Mouse (Mus musculus): ENCODE measurements around the gene Ifnl2. TPM values are rescaled to one million over a fixed set of nuclear protein-coding genes. Genes with fewer than 3 reads are reported as not detected.
"Not testable (repeated sequence)": the region's sequence is repeated elsewhere in the genome, so short reads cannot be mapped to it uniquely, and the experiment has no call there.

Ifnl2 gene
- polyA plus RNA-seq, 1 experiment from 2014 or later = not detected

DNA sequence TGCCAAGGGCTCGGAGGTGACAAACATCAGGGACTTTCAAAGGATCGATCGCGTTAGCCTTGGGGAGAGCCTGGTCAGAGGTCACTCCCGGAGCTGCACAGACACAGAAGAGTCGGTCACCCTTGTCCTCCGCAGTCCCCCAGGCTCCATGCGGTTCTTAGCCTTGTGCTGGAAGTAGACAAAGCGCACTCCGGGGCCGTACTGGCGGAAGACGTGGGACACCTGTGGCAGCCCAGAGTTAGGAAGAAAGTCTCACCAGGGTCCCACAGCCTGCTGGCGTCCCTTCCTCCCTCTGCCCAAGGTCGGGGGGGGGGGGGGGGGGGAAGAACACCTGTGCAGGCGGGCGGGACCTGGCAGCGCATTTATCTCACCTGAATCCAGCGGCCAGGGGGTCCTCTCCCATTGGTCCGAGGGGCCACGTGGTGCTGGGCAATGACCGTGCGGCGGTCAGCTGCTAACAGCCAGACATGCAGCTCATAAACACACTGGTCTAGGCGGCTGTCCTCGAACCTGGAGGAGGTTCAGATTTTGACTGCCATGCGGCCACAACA is 33.9 kb upstream of the Ifnl2 start:
- Histone ChIP-seq H3K4me3 (peak overlapping the region; percentile 24), H3K27ac (ENCODE audit: poor library complexity, severe bottlenecking) (no peak overlapping the region), H3K27me3 (replicated peaks) (peaks cover 64% of the 10 kb centered on the region), H3K9ac (peak overlapping the region; percentile 28; the same call in 1 of the 2 replicates), H3K9me3 (replicated peaks) (no peaks in the 10 kb centered on the region), H3K4me1 (replicated peaks) (peaks cover 18% of the 10 kb centered on the region), H3K4me2 (peak overlapping the region; percentile 61), H3K36me3 (no peaks in the 10 kb centered on the region)
- ATAC-seq (ENCODE audit: insufficient number of reproducible peaks, low FRiP score) = 0 out of 2 replicates have a peak, but pooled peaks have one; percentile 9
- WGBS = 10% methylated on average over 25 of the region's 27 CpGs

DNA sequence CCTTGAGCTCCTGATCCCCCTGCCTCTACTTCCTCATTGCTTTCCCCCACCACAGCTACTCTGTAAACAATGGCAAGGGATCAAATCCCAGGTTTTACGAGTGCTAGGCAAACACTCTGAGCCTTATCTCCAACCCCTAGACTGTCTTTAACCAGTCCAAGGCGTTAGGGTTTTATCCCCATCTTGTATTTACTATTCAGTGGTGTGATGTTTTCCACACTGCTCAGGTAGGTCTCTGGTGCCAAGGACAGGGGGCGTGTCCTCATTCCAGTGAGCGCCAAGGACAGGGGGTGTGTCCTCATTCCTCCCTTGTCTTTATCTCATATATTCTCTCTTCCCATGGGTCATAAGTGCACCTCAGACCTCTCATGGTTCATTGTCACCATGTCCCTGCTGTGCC is 30.3 kb upstream of the Ifnl2 start, which contains the start of gene Sycn:
Gene Sycn (plus strand): TSS at position 360 of the 400 bp plus-strand sequence.
- Histone ChIP-seq H3K27ac (ENCODE audit: poor library complexity, severe bottlenecking) (no peak within 1 kb of the TSS), H3K9ac (no peak within 1 kb of the TSS), H3K9me3 (replicated peaks) (no peaks in the 10 kb centered on the region), H3K36me3 (no peaks in the 10 kb centered on the region), H3K4me2 (no peak within 1 kb of the TSS), H3K27me3 (replicated peaks) (peaks cover 32% of the 10 kb centered on the region), H3K4me3 (no peak within 1 kb of the TSS), H3K4me1 (replicated peaks) (peaks cover 12% of the 10 kb centered on the region)
- WGBS = 56% methylated on average over 4 of the region's 4 CpGs
- no peak for ATAC-seq (ENCODE audit: insufficient number of reproducible peaks, low FRiP score)

DNA sequence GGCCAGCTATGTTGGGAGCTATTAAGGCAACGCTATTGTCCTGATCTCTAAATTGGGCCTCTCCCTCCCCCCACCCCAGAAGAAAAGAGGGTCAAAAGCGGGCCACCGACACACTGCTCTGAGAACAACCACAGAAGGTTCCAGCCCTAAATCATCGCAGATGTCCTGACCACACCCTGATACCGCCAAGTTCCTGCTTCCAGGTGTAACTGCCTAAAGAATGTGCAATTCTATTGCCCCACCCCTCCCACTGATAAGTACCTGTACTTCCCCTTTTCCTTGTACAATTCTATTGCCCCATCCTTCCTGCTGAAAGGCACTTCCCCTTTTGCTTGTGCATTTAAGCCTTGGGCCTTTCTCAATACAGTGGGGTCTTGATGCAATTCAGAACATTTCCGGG is 28.6 kb upstream of the Ifnl2 start:
- H3K9ac ChIP-seq; H3K36me3 ChIP-seq; H3K4me1 ChIP-seq (replicated peaks); H3K9me3 ChIP-seq (replicated peaks); ATAC-seq (ENCODE audit: insufficient number of reproducible peaks, low FRiP score); H3K27ac ChIP-seq (ENCODE audit: poor library complexity, severe bottlenecking); H3K4me3 ChIP-seq; H3K4me2 ChIP-seq: not testable (repeated sequence)
- H3K27me3 ChIP-seq (replicated peaks) = peaks cover 21% of the 10 kb centered on the region
- WGBS = 87% methylated on average over 6 of the region's 6 CpGs

DNA sequence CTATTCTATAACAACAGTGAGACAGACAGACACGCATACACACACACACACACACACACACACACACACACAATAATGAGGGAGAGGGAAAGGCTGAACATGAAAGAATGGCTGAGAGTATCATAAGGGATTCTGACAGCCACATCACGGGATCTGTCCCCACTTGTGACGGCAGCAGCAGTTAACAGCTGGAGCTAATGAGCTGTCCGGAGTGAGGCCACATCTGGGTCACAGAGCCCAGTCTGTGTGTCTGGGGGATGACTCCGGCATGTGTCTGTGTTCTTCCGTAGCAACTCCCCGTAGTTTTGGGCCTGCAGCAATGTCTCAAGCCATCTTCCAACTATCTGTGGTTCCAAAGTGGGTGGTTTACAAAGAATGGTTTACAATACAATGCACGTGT is 21.8 kb upstream of the Ifnl2 start:
- Histone ChIP-seq H3K4me3 (no peak overlapping the region), H3K9me3 (replicated peaks) (no peaks in the 10 kb centered on the region), H3K4me2 (no peak overlapping the region), H3K9ac (no peak overlapping the region), H3K27me3 (replicated peaks) (0 out of 2 replicates have a peak, but pooled peaks cover 4% of the 10 kb centered on the region), H3K4me1 (replicated peaks) (0 out of 2 replicates have a peak, but pooled peaks cover 3% of the 10 kb centered on the region), H3K36me3 (no peaks in the 10 kb centered on the region), H3K27ac (ENCODE audit: poor library complexity, severe bottlenecking) (no peak overlapping the region)
- WGBS = 74% methylated on average over 8 of the region's 8 CpGs
- ATAC-seq (ENCODE audit: insufficient number of reproducible peaks, low FRiP score) = no peak

DNA sequence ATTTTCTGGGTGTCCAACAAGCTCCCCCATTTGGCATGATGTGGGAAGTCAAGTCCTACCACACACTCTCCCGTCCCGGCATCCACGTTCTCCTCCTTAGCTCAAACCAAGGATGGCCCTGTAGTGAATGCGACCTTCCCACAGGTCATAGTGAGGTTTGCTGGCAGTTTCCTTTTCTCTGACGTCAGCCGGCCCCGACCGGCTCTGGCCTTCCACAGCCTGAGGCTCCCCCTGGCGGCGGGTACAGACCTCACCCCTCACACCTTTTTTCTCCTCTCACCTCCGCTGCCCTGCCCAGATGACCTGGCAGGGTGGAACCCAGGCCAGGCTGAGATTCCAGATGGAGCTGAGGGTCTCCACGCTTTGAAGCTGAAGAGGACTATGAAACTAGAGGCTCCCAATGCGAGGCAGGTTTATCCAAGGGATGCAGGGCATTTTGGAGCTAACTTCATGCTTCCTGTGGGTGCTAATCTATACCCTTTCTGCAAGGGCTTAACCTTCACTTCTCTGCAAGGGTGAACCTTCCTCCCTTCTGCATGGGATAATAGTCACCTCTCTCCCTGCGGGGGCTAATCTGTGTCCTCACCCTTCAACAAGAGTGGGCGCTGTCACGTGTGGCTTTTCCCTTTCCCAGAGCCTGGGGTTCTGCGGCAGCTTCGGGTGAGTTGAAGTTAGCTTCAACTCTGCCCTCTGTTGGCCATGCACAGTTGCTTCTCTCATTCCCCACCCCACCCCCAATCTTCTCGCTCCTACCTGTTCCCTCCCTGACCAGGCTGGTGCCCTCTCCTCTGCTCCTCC is 17.9 kb upstream of the Ifnl2 start:
- Histone ChIP-seq H3K9me3 (replicated peaks) (no peaks in the 10 kb centered on the region), H3K4me2 (no peak overlapping the region), H3K27ac (ENCODE audit: poor library complexity, severe bottlenecking) (no peak overlapping the region), H3K27me3 (replicated peaks) (no peaks in the 10 kb centered on the region), H3K36me3 (no peaks in the 10 kb centered on the region), H3K4me1 (replicated peaks) (no peaks in the 10 kb centered on the region), H3K4me3 (no peak overlapping the region), H3K9ac (no peak overlapping the region)
- WGBS = 7% methylated on average over 19 of the region's 19 CpGs
- ATAC-seq (ENCODE audit: insufficient number of reproducible peaks, low FRiP score) = peak; percentile 57; the same call in 1 of the 2 replicates

DNA sequence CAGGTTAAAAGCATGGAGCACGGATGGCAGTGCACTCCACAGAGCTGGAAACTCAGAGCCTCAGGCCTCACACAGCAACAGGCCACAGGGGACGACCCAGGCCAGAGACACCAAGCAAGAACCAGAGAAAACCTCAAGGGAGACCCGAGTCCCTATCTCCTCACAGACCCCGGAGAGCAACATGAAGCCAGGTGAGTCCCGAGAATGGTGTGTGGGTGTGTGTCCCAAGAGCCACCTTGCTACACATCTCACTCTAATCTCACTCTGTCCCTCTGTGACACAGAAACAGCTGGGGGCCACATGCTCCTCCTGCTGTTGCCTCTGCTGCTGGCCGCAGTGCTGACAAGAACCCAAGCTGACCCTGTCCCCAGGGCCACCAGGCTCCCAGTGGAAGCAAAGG is 12.3 kb upstream of the Ifnl2 start, which contains the start of gene Ifnl3:
Gene Ifnl3 (plus strand): TSS at position 301 of the 400 bp plus-strand sequence.
- ATAC-seq (ENCODE audit: insufficient number of reproducible peaks, low FRiP score); H3K36me3 ChIP-seq; H3K9ac ChIP-seq; H3K4me3 ChIP-seq; H3K4me1 ChIP-seq (replicated peaks); H3K9me3 ChIP-seq (replicated peaks); H3K27ac ChIP-seq (ENCODE audit: poor library complexity, severe bottlenecking); H3K27me3 ChIP-seq (replicated peaks); H3K4me2 ChIP-seq: not testable (repeated sequence)
- WGBS = 61% methylated on average over 5 of the region's 6 CpGs

DNA sequence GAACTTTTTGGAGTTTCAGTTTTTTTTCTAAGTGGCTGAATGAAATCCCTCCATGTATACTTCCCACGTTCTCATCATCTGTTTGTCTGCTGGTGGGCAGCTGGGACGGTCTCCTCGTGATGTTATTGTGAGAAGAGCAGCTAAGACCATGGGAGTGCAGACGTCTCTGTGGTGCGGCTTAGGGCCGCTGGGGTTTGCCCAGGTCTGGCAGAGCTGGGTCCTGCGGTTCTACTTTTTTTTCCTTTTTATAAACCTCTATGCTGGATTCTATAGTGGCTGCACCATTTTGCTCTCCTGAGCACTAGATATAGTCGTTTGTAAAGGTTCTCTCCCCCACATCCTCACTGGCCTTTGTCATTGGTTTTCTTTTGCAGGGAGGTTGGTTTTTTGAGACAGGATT is 1.2 kb upstream of the Ifnl2 start:
- H3K4me1 ChIP-seq (replicated peaks) = no peaks in the 10 kb centered on the region
- H3K4me3 ChIP-seq = no peak overlapping the region
- no peak overlapping the region for H3K9ac ChIP-seq
- H3K36me3 ChIP-seq = no peaks in the 10 kb centered on the region
- WGBS = 65% methylated on average over 8 of the region's 8 CpGs
- no peaks in the 10 kb centered on the region for H3K9me3 ChIP-seq (replicated peaks)
- no peak overlapping the region for H3K27ac ChIP-seq (ENCODE audit: poor library complexity, severe bottlenecking)
- 0 out of 2 replicates have a peak, but pooled peaks cover 4% of the 10 kb centered on the region for H3K27me3 ChIP-seq (replicated peaks)
- H3K4me2 ChIP-seq = no peak overlapping the region
- no peak for ATAC-seq (ENCODE audit: insufficient number of reproducible peaks, low FRiP score)

DNA sequence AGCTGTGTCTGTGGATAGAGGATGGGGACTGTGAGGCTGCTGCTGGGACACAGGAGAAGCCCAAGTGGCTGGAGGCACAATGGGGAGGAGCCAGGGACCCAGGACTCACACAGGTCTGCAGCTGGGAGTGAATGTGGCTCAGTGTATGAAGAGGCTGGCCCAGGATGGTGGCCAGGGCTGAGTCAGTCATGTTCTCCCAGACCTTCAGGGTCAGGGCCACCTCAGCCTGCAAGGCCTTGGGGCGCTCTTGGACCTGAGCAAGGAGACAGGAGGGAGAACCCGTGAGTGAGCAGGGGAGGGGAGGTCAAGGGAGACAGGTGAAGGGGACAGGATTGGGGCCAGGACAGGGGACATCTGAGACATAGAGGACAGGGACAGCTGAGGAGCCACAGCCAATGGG is 1.1 kb downstream of the Ifnl2 start:
- WGBS = 56% methylated on average over 2 of the region's 2 CpGs
- not testable (repeated sequence) for H3K27me3 ChIP-seq (replicated peaks); H3K4me3 ChIP-seq; H3K4me1 ChIP-seq (replicated peaks); H3K27ac ChIP-seq (ENCODE audit: poor library complexity, severe bottlenecking); H3K9ac ChIP-seq; H3K4me2 ChIP-seq; H3K36me3 ChIP-seq; H3K9me3 ChIP-seq (replicated peaks)
- ATAC-seq (ENCODE audit: insufficient number of reproducible peaks, low FRiP score) = peak; percentile 36; the same call in 1 of the 2 replicates

DNA sequence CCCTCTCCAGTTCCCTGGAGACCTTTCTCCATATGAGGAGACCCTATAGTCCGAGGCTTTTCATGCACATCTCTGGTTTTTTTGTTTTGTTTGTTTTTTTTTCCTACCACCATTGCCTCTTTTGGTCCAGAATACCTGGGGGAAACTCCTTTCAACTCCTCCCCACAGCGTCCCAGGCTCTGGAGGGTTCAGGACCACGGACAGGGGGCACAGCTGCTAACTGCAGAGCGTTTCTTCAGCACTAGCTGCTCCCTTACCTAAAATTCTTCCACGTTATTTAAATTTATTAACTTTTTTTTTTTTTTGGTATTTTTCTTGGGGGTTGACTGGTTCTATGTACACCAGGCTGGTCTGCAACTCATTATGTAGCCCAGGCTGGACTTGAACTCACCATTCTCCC is 4.7 kb downstream of the Ifnl2 start:
- Histone ChIP-seq H3K27me3 (replicated peaks) (peaks cover 9% of the 10 kb centered on the region; the same call in 1 of the 2 replicates), H3K9me3 (replicated peaks) (peaks cover 3% of the 10 kb centered on the region; the same call in 1 of the 2 replicates), H3K36me3 (no peaks in the 10 kb centered on the region), H3K4me2 (no peak overlapping the region), H3K27ac (ENCODE audit: poor library complexity, severe bottlenecking) (no peak overlapping the region), H3K9ac (no peak overlapping the region), H3K4me1 (replicated peaks) (no peaks in the 10 kb centered on the region), H3K4me3 (no peak overlapping the region)
- 6% methylated on average over 5 of the region's 5 CpGs for WGBS
- ATAC-seq (ENCODE audit: insufficient number of reproducible peaks, low FRiP score) = no peak

DNA sequence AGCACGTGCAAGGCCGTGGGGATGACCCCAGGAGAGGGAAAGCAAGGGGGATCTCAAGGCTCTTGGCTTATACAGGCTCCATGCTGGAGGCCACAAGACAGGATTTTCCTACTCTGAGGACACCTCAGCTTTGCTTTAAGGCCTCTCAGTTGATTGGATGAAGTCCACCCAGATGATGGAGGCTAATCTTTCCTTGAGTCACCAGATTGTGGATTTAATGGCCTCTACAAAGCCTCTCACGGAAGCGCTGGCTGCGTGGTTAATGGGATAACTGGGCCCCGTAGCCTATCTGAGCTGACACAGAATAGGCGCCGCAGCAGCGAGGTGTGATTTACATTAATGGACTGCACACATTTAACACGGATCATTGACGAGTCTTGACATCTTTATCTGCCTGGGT is 14.8 kb downstream of the Ifnl2 start:
- Histone ChIP-seq H3K27me3 (replicated peaks) (no peaks in the 10 kb centered on the region; the same call in 1 of the 2 replicates), H3K9ac (no peak overlapping the region), H3K27ac (ENCODE audit: poor library complexity, severe bottlenecking) (no peak overlapping the region), H3K4me2 (no peak overlapping the region), H3K4me3 (no peak overlapping the region), H3K9me3 (replicated peaks) (peaks cover 3% of the 10 kb centered on the region; the same call in 1 of the 2 replicates), H3K4me1 (replicated peaks) (0 out of 2 replicates have a peak, but pooled peaks cover 5% of the 10 kb centered on the region), H3K36me3 (no peaks in the 10 kb centered on the region)
- no peak for ATAC-seq (ENCODE audit: insufficient number of reproducible peaks, low FRiP score)
- 73% methylated on average over 11 of the region's 11 CpGs for WGBS

DNA sequence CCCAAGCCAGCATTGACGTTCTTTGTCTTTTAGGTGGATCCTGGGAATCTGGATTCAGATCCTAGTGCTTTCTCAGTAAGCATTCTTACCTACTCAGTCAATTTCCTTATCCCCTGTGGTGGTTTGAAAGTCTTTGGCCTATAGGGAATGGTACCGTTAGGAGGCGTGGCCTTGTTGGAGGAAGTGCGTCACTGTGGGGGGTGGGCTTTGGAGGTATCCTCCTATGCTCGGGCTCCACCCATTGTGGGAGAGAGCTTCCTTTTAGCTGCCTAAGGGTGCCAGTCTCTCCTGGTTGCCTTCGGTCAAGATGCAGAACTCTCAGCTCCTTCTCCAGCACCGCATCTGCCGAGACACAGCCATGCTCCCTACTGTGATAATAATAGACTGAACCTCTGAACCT is 17.9 kb downstream of the Ifnl2 start:
- H3K4me2 ChIP-seq = no peak overlapping the region
- ATAC-seq (ENCODE audit: insufficient number of reproducible peaks, low FRiP score) = no peak
- H3K4me3 ChIP-seq = no peak overlapping the region
- no peak overlapping the region for H3K27ac ChIP-seq (ENCODE audit: poor library complexity, severe bottlenecking)
- H3K4me1 ChIP-seq (replicated peaks) = peaks cover 11% of the 10 kb centered on the region; the same call in 1 of the 2 replicates
- no peaks in the 10 kb centered on the region for H3K36me3 ChIP-seq
- H3K27me3 ChIP-seq (replicated peaks) = peaks cover 13% of the 10 kb centered on the region
- no peak overlapping the region for H3K9ac ChIP-seq
- no peaks in the 10 kb centered on the region; the same call in 1 of the 2 replicates for H3K9me3 ChIP-seq (replicated peaks)
- WGBS = 77% methylated on average over 8 of the region's 8 CpGs
